Mouse (Mus musculus) adrenal gland, adult 8-10 months (tissue): Measurements from ENCODE around the gene Prickle2. TPM values are rescaled to one million over a fixed set of nuclear protein-coding genes. Genes with fewer than 3 reads are reported as not detected.

Experiments
- DNase-seq: peaks from one replicate; pipeline ENCODE4 v3.0.0; 2022
- total RNA-seq, 4 experiments: library from RNA; stranded (reverse); gene quantifications; 2 replicates each; pipeline ENCODE4 v1.2.4; 2022

Prickle2 gene
- 10 to 100 TPM; 10.7 to 14.3 (median 12.0) TPM for total RNA-seq

DNA sequence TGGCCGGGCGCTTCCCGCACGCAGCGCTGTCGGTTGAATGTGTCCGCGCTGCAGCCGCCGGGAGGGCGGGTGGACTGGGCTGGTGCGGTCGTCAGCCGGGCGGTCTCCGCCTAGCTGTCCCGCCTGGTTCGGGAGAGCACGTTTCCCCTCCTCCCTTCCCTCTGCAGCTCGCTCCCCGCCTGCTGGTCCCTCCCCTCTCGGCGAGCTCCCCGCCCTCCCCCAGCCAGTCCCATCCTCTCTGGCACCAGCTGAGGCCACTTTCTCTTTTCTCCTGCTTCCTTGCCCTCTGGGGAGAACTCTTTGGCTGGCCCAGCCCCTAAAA, at the start of gene Prickle2:
Gene Prickle2, minus strand, starts transcription at position 11 of the 322 bp plus-strand sequence.
- peak; percentile 69 for DNase-seq

DNA sequence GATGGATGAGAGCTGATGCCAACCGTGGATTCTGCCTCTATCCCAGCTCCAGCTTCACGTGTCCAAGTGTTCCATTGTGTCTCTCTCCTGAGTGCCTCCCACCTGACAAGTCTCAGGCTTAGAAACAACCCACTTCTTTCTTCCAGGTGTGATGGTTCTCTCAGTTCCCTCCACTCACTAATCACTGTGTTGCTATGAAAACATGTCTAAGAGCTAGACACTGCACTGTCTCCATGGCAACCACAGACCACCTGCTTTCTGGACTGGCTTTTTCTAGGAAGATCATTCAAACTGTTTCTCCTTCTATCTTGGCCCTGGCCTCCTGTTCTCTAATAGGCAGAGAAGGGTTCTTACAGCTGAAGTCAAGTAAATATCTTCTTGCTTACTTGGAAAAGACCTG, 46.8 kb upstream of the Prickle2 start:
- no peak for DNase-seq

DNA sequence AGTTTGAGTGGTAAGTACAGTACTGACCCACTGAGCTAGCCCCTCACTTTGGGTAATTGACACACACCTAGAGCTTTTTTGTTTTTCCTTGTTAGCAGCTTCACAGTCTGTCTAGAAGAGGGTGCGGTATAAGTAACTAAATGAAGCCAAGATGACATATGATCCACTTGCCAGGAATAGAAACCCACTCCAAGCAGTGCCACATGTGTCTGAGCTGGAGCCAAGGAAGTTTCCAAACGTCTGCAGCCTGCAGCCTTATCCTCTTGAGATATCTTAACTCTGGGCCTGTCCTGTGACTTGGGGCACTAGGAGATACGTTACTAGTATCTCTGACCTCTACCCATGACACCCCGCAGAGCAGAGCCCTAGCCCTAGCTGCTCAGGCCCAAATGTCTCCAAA, 43.5 kb upstream of the Prickle2 start:
- DNase-seq, result no peak

DNA sequence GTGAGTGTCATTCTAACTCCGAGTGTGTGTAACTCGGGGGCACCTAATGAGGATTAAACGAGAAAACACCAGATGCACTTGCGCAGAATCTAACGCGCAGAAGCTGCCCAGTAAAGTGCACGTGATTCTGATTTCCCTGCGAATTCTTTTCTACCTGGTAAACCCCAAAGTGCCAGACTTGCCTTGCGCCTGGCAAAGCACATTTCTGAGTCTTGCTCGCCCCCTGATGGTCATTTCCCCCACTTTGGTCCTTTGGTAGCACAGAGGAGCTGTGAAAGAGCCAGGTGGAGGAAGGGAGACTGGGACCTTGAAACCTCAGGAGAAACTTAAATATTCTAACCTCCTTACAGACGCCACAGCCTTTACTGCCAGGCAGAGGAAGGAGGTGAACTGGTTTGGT, 37.6 kb upstream of the Prickle2 start:
- peak; percentile 26 for DNase-seq

DNA sequence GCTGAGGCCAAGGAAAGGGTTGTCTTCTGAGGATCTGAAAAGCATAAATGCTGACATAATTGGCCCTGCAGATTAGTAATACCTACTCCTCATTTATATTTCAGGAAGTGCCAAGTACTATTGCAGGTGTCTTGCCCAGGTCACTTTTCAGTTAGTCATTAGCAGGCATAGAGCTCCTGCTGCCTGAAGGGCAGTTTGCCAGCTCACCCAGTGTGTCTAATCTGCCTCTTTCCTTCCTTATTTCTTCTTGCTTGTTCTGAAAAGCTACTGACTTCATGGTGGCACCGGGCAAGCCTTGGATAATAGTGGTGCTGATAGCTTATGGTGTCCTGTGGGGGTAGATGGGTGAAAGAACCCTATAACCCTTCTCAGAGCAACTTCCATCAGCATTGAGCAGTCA, 31.2 kb upstream of the Prickle2 start:
- no peak for DNase-seq

DNA sequence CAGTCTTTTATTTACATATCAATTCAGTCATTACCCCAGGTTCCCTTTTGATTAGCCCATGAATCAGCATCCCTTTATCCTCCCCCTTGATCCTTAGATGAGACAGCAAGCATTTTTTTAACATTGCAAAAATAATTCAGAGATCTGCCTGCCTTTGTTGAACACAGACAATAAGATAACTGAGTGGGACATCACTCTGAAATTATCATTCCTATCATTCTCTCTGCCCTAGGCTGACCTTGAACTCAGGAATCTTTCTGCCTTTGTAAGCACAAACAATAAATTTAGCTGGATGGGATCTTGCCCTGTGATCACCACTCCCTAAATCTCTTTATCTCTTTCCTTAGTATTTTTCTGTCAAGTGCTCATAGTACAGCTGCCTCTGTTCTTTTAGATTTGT, 27.7 kb upstream of the Prickle2 start:
- DNase-seq, result no peak

DNA sequence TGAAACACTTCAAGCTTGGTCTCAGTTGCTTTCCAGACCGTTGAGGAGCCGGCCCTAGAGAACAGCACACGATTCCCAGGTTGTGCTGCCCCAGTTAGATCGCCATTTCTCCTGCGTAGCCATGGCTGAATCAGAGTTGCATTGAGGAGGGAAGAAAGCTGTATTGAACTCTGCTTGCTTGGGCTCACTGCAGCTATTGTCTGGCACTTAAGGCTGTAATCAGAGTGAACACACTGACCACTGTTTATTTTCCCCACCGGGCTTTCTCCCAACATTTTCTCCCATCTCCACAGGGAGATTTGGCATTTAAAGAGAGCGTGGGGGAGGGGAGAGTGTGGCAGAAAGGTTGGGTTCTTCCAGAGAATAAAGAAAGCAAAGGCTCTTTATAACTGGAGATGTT, 22.6 kb upstream of the Prickle2 start:
- DNase-seq, result no peak

DNA sequence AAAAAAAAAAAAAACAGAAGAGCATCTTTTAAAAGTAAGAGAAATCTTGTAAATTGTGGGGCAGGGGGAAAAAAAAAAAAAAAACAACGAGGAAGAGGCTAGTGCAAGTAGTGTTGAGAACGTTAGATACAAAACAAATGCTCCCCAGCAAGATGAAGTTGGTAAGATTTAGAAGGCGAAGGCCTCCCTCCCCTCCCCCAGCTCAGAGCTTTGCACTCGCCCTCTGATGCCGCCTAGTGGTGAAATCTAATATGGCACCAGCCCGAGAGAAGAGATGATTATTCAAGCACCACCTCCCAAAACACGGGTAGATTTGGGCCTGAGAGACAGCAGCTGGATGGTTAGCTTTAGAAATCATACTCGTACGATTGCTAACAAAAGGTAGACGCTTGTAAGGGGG, 22.1 kb upstream of the Prickle2 start:
- DNase-seq, result peak; percentile 60

DNA sequence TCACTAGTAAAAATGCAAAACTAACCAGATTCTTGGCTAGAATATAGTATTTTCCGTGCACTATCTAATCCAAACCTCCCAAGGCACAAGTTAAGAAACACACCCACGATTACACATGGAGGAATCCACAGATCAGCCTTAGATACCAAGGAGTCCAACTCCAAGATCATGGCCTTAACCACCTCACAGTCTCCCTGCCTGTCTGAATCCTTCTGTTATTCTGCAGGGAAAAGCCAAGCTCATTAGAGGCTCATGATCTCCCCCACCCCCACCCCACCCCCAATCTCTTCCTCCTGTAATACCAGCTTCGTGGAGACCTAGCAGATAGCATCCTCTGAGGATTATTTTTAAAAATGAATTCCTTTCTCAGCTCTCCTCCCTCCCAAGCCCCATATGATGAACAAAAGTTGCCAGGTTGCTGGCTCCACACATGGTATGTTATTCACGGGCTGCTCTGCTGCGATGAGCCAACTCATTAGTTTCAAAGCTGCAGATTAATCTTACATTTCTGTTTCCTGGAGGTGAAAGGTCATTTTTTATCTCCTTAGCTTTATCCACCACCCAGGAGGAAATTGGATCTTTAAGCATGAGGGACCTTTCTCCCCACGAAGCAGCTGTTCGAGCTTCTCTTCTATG, 21.5 kb upstream of the Prickle2 start:
- DNase-seq, result no peak

DNA sequence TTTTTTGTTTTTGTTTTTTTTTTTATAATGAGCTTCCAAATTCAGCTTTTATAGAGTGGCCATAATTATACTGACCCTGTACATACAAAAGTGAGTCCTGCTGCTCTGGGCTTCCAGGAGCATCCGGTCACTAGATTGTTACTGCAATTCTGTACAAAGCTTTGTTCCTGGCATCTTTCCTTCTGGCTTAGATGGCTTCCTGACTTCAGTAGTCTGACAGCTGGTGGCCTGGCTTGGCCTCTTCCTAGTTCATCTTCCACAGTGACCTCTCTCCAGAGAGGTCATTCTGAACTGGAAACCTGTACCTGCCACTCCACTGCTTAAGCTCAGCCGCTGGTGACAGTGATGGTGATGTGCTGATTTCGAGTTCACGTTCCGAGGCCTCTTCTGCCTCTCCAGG, 20.2 kb upstream of the Prickle2 start:
- DNase-seq, result no peak

DNA sequence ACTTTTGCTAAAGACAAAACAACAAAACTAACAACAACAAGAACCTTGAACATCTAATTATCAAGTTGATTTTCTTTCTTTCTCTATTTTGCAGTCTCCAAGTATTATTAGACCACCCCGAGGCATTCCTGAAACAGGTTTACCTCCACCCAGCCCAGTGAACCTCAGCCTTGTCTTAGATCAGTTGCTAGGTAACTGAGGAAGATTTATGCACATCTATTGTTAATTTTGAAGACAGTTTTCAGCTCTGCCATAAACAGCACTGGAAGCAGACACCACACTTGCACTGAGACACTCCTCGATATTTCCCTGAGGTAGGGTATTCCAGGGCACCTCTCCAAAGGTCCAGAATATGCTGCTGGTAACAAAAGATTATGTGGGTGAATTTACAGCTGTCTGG, 18.4 kb upstream of the Prickle2 start:
- no peak for DNase-seq

DNA sequence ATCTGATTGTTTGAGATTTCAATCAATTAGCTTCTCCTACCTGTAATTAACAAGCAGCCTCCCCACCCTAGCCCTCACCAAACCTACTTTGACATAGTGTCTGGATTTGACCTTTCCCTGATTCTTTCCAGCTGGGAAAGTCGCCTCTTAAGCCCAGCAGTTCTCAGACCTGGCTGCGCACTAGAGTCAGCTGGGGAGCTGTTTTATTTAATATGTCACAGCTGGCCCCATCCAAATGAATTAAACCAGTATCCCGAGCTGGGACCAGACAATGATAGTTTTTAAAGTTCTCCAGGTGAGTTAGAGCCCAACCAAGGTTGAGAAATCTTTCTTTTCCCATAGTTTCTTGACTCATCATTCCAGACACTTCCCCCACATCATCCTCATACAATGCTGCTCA, 9.9 kb upstream of the Prickle2 start:
- DNase-seq, result no peak

DNA sequence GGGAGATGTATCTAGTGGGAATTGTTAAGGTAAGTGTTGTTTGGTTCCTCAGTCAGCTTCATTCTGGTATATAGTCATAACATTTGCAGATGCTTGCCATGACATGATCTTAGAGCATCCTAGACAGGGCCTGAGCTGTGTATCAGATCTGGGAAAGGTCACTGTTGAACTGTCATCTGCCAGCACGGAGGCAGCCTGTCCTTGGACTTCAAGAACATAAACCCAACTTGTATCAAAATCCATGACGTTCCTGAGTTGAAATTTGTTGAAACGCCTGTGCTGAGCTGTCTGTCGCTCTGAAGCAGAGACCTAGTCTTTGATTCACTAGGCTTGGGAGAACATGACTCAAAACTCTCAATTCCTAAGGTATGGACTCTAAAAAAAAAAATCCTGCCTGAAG, 8.8 kb upstream of the Prickle2 start:
- no peak for DNase-seq

DNA sequence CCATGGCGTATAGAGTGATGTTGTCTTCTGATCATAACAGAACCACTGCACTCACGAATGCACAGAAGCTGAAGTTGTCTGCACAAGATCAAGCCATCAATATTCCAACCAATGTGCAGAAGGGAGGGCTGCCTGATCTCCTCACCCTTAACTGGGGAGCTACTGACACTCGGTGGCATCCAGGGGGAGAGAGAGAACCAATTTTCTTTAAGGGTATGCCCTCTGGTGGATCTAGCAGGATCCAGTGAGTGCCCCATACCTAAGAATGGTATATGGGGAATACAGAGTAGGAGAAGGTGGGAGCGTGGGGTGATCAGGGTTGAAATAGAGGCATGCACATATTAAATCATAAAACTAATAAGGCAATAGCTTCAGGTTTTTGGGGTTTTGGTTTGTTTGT, 2.2 kb upstream of the Prickle2 start:
- no peak for DNase-seq

DNA sequence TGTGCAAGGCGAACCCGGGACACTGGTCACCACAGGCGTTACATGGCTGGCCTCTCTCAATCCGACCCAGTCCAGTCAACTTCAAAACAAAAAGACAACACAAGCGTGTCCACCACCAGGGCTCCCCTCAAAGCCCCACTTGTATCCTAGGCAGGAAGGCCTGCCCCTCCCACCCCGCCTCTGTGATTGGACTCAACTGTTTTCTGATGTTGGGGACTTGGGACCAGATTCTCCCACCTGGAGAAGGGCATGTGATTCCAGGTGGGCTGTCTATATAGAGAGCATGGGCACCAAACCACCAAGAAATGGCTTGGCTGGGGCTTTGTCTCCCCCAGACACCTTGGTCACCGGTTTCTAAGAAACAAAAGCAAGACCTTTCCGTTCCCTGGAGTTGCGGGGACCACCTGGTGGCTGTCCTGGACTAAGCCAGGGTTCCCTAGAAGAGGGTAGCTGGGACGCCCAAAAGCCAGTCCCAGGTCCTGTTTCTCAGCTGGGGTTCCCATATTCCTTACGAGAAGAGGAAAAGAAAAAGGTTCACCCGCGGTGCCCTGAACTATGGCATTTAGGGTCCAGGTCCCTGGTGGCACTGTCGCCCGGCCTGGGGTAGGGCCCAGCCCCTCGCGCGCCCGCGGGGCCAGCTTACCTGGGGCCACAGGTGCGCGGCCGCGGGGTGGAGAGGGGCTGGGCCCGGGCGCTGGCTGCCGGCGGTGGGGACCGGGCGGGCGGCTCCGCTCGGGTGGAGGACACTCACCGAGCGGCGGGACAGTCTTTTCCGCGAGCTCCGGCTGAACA, 406 bp downstream of the Prickle2 start:
- no peak for DNase-seq

DNA sequence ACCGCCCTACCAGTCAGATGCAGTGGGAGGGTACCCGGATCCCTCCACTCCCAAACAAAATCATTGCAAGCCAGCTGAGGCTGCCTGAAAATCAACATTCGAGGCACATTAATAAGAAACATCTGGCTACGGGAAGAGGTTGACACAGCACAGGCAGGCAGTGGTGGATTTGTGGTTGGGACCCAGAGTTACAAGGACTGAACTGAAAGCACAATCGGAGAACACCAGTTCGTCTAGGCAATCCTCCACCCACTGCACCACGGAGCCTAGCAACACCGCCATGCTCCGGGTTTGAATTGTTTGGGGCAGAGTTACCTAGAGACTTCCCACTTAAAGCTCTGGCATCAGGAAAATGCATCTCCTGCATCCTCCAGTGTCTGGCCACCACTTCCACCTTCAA, 1.1 kb downstream of the Prickle2 start:
- DNase-seq, result no peak

DNA sequence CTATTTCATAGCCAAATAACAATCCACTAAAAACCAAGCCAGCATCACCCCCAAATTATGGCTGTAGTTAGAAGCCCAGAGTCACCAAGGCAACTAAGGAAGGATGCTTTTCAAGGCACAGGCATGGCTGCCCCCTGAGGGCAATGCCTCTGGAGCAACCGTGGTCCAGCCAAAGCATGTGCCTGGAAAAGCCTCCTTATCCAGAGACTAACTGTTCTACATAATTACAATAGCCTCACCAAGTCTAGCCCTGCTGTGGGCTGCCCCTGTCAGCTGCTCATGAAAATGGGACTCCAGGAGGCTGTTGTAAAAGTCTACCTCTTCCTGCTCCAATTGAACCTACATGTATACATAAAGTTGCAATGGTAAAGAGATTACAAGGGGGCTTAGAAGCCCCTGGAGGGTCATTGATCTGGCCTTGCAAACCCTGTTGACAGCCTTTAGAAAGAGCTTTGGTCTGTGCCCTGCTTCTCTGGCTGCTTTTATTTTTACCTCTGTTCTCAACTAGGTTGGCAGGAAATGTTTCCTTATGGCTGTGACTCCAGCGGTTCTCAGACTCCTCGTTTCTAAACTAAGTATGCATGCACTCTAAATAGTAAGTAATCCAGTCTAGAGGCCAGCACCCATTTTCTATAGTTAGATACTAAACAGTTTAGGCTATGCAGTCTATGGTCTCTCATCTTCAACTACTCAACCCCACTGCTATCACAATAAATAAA, 6.3 kb downstream of the Prickle2 start:
- no peak for DNase-seq

DNA sequence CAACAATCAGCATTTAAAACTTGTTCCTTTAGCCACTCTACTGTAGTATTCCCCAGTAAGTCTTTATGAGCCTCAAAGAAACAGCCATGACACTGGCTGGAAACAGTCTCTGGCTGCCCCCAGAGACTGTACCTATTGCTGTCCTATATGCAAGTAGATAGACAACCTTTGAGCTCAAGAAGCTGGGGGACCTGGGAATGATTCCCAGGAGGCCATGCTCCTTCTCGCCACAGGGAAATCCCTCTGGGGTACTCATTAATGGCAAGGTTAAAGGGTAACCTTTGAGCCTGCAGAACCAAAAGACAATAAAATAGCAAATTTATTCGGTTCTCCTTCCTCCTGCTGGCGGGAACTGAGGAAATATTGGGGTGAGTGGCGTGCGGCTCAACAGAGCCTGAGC, 8.1 kb downstream of the Prickle2 start:
- DNase-seq, result no peak

DNA sequence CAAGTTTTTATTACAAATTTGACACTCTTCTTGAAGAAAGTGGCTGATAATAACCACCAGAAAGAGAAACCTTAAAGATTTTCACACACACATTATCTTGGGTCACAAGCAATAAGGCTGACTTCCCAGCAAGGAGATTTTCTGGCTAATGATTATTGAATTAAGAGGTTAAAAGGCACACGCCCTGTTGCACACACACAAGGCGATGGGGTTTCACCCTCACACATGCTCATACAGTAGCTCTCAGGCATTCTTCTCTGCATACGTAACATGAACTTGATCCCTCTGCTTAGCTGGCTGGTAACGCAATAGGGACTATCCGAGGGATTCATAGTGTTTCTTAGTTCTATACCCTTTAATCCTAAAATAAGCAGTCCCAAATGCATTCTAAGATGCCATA, 18.6 kb downstream of the Prickle2 start:
- no peak for DNase-seq

DNA sequence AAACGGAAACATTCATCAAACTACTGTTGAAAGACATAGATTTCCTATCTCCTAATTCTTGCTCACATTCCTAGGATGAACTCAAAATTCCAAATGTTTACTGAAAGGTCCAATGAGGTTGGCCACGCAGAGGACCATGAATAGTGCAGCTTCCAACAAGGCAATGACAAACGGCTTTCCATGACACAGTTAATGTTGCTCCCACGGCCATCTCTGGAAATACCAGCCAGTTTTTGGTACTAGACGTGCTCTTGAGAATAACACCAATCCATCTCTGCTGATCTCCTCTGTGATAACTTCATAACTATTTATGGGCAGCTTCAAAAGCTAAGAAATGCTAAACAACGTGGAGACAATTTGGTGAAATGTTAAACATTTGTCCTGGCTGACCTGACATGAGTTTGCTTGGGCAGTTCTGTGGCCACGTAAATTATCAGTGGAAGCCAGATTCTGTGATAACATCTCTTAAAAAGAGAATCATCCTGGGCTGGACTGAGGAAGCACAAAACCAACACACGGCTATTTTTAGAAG, 31.5 kb downstream of the Prickle2 start:
- DNase-seq, result peak; percentile 5

DNA sequence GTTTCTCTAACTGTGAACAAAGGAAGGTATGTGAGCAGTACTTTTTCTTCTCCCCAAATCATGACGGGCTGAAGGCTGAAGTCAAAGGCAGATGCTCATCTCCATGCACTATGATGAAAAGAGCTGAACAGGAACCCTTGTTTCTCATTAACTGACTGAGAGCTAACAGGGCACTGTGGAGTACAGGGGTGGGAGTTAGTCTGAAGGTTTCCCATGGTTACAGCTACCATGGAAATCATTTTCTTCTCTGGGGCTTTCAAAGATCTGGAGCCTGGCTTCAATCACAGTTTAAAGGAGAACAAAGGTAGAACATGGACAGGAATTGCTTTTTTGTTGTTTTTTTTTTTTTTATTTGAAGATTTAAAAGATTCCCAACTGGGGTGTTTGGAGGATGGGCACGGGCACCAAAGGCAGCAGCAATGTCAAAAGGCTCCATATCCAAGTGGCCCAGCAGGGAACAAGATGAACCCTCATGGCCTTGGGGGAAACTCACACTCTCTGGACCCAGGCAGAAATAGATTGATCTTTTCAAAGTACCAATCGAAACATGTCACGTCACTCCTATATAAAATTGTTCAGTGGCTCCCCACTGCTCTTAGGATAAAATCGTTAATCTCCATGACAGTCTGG, 35.3 kb downstream of the Prickle2 start:
- DNase-seq, result no peak

DNA sequence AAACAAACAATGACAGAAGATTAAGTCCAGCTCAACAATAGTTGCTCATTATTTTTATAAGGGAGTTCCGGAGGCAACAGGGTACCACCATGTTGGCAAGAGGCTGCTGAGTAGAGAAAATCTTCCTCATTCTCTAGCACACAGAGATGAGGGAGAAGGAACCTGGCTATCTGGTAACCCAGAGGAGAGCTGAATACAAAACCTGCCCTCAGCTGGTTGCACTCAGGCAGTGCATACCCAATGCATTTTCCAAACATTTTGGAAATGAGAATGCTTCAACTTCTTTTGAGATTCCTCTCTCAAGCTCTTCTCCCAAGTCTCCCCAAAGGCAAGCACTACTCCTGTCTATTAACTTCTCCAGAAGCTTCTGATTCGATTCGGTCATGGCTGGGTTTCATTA, 36.3 kb downstream of the Prickle2 start:
- DNase-seq, result no peak

DNA sequence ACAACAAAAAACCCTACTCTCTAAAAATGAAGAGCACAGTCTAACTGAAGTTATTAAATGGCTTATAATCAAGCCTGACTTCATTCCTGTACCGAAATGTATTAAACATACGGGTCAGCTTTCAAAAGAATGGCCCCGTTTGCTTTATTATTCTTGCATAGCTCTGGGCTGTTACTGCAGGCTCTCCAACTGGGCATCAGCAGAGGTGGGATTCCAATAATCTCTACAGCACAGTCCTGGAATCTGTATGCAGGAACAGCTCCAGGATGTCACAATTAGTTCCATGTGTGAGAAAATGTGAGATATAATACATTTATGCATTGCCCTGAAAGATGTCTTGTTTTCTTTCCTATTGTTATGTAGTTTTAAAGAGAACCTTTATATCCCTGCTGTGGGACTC, 38.4 kb downstream of the Prickle2 start:
- no peak for DNase-seq
